Mouse (Mus musculus) heart, adult 2 months (tissue): ENCODE data around the gene Cend1. TPM values are rescaled to one million over a fixed set of nuclear protein-coding genes. Genes with fewer than 3 reads are reported as not detected.

ENCODE experiments used
- DNase-seq, 2 experiments: peaks; one replicate each; pipeline ENCODE4 v3.0.0; 2021
- H3K27ac ChIP-seq: fragments of 200-600 bp; 2 replicates; pipeline ENCODE4 v1.8.1; 2022
- H3K27me3 ChIP-seq: fragments of 200-500 bp; 2 replicates; pipeline ENCODE4 v1.6.1; 2012; ENCODE audit warnings: mild to moderate bottlenecking, low read length, inconsistent platforms, mixed read lengths; ENCODE audit not compliant: control insufficient read depth, insufficient read depth
- H3K36me3 ChIP-seq: fragments of 200-500 bp; 2 replicates; pipeline ENCODE4 v1.6.1; 2012; ENCODE audit warnings: low read length, inconsistent platforms; ENCODE audit not compliant: control insufficient read depth, insufficient read depth
- H3K4me1 ChIP-seq: fragments of 200-500 bp; 2 replicates; pipeline ENCODE4 v1.6.1; 2011; ENCODE audit warnings: low read length; ENCODE audit not compliant: control insufficient read depth, insufficient read depth
- H3K4me3 ChIP-seq: fragments of 200-600 bp; 2 replicates; pipeline ENCODE4 v1.8.1; 2022
- H3K79me2 ChIP-seq: fragments of 200-500 bp; replicated peaks from 2 replicates; pipeline ENCODE4 v1.6.1; 2012; ENCODE audit warnings: mild to moderate bottlenecking, inconsistent platforms, low read length, moderate library complexity, mixed read lengths; ENCODE audit not compliant: control insufficient read depth, insufficient read depth
- H3K9ac ChIP-seq: fragments of 200-500 bp; 2 replicates; pipeline ENCODE4 v1.6.1; 2012; ENCODE audit warnings: low read depth, mild to moderate bottlenecking, control low read depth, inconsistent platforms, low read length, mixed read lengths
- CTCF ChIP-seq: fragments of 200-600 bp; IDR thresholded peaks from 2 replicates; pipeline ENCODE4 v1.8.1; 2022; ENCODE audit warnings: antibody characterized with exemption, mild to moderate bottlenecking, moderate library complexity
- EP300 ChIP-seq: fragments of 200-500 bp; IDR thresholded peaks from 2 replicates; pipeline ENCODE4 v1.6.1; 2011; ENCODE audit warnings: low read depth, low read length, control low read depth; ENCODE audit not compliant: insufficient read depth
- POLR2A ChIP-seq: fragments of 200-500 bp; IDR thresholded peaks from 2 replicates; pipeline ENCODE4 v1.6.1; 2011; ENCODE audit warnings: mild to moderate bottlenecking, low read depth, low read length, control low read depth; ENCODE audit not compliant: insufficient read depth
- WGBS: fragments of 180-500 bp; shearing (Covaris S2); methylation state at CpG from one replicate; pipeline ENCODE4 v1.1.7; 2018; 5-methylcytosine and 5-hydroxymethylcytosine counted together
- intact Hi-C: fragments of 180-260 bp; cut with DNase I; formaldehyde crosslinking; loops from one replicate; pipeline ENCODE4 v1.15.1; 2025
- polyA plus RNA-seq: library from polyadenylated mRNA; depleted of rRNA; stranded (reverse); fragments of >200 nt; gene quantifications from 2 replicates; pipeline ENCODE4 v1.2.3, GENCODE M21; 2012
- total RNA-seq, 2 experiments: library from RNA; stranded (reverse); gene quantifications; 2 replicates each; pipeline ENCODE4 v1.2.3; 2021

The Cend1 gene
- total and polyA plus RNA-seq, 3 experiments: 1.0 to 1.8 (median 1.4) TPM

DNA sequence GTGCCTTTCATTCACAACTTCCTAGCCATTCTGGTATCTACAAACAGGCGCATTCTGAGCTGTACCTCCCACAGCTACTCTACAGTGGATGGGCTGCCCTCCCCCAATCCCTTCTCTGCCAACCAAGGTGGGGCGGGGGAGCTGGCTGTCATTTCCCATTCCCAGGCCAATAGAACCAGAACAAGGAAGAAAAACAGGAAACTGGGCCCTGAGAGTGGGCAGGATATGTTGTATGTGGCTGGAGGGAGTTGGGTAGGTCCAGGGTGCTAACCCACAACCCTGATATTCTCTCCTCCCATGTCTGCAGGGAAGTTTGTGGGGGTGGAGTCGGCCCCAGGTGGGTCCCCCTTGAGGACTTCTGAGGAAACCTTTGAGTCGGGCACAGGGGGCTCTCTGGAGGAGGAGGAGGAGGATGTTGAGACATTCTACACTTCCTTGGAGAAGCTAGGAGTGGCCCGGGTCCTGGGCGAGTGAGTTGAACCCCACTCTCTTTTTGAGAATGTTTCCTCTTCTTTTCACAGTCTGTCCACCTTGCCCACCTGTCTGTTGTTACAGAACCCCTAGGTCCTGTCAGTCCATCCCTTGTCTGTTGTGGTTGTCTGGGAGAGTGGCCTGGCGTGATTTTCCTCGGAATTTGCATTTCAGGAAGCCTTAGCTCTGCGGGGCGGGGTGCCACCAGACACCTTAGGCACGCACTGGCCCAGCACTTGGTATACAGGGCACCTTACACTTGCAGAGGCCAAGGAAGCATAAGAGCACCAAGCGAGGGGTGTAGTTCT lies 34.7 kb upstream of the Cend1 start:
- 41% methylated on average over 12 of the region's 12 CpGs for WGBS
- peaks cover 28% of the 10 kb centered on the region for H3K4me1 ChIP-seq
- no peaks in the 10 kb centered on the region for H3K27me3 ChIP-seq
- peak overlapping the region; percentile 97 for H3K27ac ChIP-seq
- peaks cover 2% of the 10 kb centered on the region; the same call in 1 of the 2 replicates for H3K36me3 ChIP-seq
- TF ChIP-seq EP300 (peak; percentile 90; the same call in 1 of the 2 replicates), CTCF (no peak), POLR2A (peak; percentile 91)
- H3K4me3 ChIP-seq: peak overlapping the region; percentile 83
- H3K9ac ChIP-seq: peak overlapping the region; percentile 75
- DNase-seq: peak; percentile 81 to 86
- intact Hi-C loops: no loop called here
- H3K79me2 ChIP-seq: no peaks in the 10 kb centered on the region; the same call in 1 of the 2 replicates

DNA sequence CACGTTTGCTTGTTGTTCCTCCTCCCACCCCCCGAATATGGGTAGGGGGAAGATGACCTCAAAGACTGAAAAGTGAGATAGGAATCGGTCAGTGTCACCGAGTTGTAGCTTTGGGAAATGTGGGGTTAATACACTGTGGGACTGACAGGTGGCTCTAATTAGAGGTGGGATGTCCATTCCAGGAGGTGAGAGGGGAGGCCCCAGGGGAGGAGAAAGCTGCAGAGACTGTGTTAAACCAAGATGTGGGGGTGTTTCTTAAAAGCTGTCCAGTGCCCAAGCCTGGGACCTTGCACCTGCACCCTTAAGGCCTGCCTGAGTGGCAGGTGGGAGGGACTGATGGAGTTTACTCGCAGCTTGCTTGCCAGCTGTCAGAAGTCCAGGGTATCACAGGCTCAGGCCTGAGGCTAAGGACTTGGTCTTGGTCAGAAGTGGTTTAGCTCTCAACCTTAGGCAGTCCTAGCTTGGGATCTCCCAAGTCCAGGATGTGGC lies 33.1 kb upstream of the Cend1 start:
- WGBS: 16% methylated on average over 5 of the region's 5 CpGs
- no peaks in the 10 kb centered on the region for H3K27me3 ChIP-seq
- intact Hi-C loops: no loop called here
- H3K79me2 ChIP-seq: no peaks in the 10 kb centered on the region; the same call in 1 of the 2 replicates
- H3K36me3 ChIP-seq: peaks cover 5% of the 10 kb centered on the region; the same call in 1 of the 2 replicates
- peaks cover 27% of the 10 kb centered on the region for H3K4me1 ChIP-seq
- H3K9ac ChIP-seq: peak overlapping the region; percentile 88
- DNase-seq: peak in 1 of 2 experiments; percentile 63
- H3K4me3 ChIP-seq: peak overlapping the region; percentile 83
- TF ChIP-seq CTCF (no peak), POLR2A (no peak), EP300 (no peak)
- peak overlapping the region; percentile 97 for H3K27ac ChIP-seq

DNA sequence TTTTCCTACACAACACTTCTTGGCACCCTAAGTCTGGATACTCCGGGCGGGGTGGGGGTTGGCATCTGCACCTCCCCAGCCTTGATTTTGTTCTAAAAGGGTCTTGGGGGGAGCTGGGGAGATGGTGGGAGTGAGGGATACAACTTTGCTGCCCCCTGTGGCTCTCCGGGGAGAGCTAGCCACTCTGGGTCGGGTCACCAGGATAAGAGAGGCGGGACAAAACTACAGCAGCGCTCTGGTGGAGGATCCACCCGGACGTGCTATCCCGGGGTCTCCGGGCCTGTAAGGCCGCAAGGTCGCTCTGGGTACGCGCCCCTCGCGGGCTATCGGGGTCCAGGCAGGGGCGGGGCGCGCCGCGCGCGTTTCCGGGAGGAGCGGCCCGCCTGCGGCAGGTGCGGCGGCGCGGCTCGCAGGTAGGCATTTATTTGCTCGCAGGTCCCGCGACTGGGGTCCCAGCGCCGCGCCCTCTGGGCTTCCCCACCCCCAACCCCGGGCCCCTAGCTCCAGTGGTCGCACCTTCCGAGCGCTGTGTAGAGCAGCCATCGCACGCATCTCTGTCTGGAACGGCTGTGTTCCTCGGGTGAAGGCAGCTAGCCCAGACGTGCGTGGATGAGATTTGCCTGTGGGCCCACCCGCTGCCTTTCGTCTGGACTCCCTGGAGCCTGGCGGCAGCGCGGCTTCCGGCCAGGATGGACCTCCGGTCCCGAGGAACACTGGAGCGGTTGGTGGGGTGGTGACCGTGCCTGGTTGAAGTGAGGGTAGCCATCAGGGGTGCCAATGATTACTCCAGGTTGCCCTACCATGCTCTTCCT lies 32.4 kb upstream of the Cend1 start:
- Histone ChIP-seq H3K27ac (peak overlapping the region; percentile 97), H3K4me3 (peak overlapping the region; percentile 83), H3K9ac (peak overlapping the region; percentile 88), H3K36me3 (peaks cover 5% of the 10 kb centered on the region; the same call in 1 of the 2 replicates), H3K79me2 (no peaks in the 10 kb centered on the region; the same call in 1 of the 2 replicates), H3K27me3 (no peaks in the 10 kb centered on the region), H3K4me1 (peaks cover 29% of the 10 kb centered on the region)
- WGBS: 1% methylated on average over 59 of the region's 59 CpGs
- TF ChIP-seq POLR2A: no peak; the same call in none of the 2 replicates
- no peak for TF ChIP-seq EP300
- TF ChIP-seq CTCF: peak; percentile 61
- DNase-seq: peak in 1 of 2 experiments; percentile 72
- intact Hi-C loops: no loop called here

DNA sequence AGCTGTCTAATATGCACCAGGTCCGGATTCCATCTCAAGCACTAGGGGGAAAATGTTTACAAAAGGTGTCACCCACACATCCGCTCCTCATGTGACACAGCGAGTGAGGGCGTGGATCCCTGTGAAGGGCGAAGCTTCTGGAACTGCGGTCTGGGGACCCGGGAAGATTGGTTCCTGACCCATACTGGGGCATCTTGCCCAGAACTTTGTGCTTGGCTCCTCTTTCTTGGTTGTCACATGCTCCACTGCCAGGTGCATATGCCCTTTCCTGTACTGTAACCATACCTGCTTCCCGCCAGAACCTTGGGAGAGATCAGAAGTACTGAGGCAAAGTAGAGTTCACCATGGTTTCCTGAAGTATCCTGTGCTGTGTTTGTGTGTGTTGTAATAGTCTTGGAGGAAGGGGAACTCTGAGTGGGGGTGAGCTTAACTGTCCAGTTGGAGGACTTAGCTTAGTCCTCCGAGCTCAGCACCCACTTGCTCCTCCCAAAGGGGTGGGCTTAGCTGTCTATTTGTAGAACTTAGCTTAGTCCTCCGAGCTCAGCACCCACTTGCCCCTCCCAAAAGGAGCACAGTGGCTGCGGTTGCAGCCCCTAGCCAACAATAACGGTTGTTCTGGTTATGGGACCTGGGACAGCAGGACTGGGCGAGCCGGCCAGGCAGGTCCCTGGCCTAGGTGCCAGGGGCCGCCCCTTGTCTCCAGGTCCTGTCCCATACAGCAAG lies 31.3 kb upstream of the Cend1 start, which contains the start of gene Cracr2b:
Cracr2b (plus strand) TSS at position 704 of the 723 bp plus-strand sequence.
- no peaks in the 10 kb centered on the region for H3K27me3 ChIP-seq
- peaks cover 5% of the 10 kb centered on the region; the same call in 1 of the 2 replicates for H3K36me3 ChIP-seq
- intact Hi-C loops: no loop called here
- peaks cover 29% of the 10 kb centered on the region for H3K4me1 ChIP-seq
- peak within 1 kb of the TSS; percentile 97 for H3K27ac ChIP-seq
- 49% methylated on average over 15 of the region's 15 CpGs for WGBS
- peak within 1 kb of the TSS; percentile 83 for H3K4me3 ChIP-seq
- DNase-seq: peak; percentile 68 to 73
- H3K79me2 ChIP-seq: no peaks in the 10 kb centered on the region; the same call in 1 of the 2 replicates
- H3K9ac ChIP-seq: peak within 1 kb of the TSS; percentile 88
- TF ChIP-seq EP300 (0 out of 2 replicates have a peak, but pooled peaks have one; percentile 17), POLR2A (peak; percentile 52), CTCF (no peak)

DNA sequence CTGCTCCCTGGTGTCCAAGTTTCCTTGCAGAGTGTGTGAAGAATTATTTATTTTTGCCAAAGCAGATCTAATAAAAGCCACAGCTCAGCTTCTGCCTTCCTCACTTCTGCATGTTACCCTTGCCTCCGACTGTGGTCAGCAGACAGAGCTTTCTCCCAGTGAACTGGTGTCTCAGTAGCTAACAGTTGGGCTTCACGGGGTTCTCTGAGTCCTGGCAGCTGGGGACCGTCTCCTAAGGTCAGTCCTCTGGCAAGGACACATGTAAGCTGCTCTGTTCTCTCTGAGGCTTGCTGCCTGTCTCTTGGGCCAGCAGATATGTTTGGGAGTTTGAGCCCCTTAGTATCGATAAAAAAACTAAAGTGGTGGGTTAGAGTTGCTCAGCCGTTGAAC lies 30.7 kb upstream of the Cend1 start:
- Histone ChIP-seq H3K4me1 (peaks cover 26% of the 10 kb centered on the region), H3K27ac (peak overlapping the region; percentile 97), H3K79me2 (no peaks in the 10 kb centered on the region; the same call in 1 of the 2 replicates), H3K27me3 (no peaks in the 10 kb centered on the region), H3K9ac (no peak overlapping the region), H3K36me3 (peaks cover 5% of the 10 kb centered on the region; the same call in 1 of the 2 replicates), H3K4me3 (no peak overlapping the region)
- 49% methylated on average over 5 of the region's 5 CpGs for WGBS
- DNase-seq: peak in 1 of 2 experiments; percentile 38
- TF ChIP-seq POLR2A (no peak), CTCF (no peak), EP300 (no peak)
- intact Hi-C loops: no loop called here
